Mouse (Mus musculus) liver, adult 2 months (tissue): ENCODE results near the gene Ccdc114.

Source experiments
- CTCF ChIP-seq: fragments of 200-500 bp; IDR thresholded peaks from 2 replicates; pipeline ENCODE4 v1.5.1; 2011; ENCODE audit warnings: low read depth, low read length, control low read depth
- POLR2A ChIP-seq: fragments of 200-500 bp; IDR thresholded peaks from 2 replicates; pipeline ENCODE4 v1.6.1; 2011; ENCODE audit warnings: low read length, control low read depth; ENCODE audit not compliant: insufficient read depth; ENCODE audit errors: extremely low read depth

- TF ChIP-seq CTCF (no peak), POLR2A (no peak)
Observed at GRCm38 (mm10) chr7:45986893-45987292, 63.0 kb downstream of the Ccdc114 start.
